Mouse (Mus musculus): ENCODE measurements around the gene Snd1.

DNA sequence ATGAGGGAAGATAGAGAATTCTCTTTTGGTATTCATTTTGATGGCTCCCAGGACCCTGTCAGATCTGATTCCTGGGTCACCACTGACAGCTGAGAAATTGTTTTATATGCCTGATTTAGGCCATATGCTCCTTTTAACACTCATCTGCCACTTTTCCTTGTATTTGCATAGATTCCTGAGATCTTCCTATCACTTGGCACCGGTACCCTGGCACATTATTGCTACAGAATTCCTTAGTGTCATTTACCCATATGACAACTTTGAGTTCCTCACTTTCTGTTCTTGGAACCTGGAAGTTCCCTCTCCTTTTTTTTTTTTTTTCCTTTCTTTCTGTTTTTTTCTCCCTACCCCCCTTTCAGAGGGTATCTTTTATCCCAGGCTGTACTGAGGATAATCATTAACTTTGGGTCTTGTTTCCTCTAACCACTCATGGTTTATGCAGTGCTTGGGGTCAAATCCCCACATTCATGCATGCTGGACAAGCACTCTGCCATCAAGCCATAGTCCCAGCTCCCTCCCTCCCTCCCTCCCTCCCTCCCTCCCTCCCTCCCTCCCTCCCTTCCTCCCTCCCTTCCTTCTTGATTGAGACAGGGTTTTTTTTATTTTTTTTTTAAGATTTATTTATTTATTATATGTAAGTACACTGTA is 13.4 kb downstream of the Snd1 start:
- TF ChIP-seq CTCF (IDR thresholded peaks at IDR 0.05; ENCODE audit: borderline replicate concordance, insufficient read depth, low read length) (no peak), POLR2A (IDR thresholded peaks at IDR 0.05; ENCODE audit: low read depth, low read length) (no peak)

All from embryonic fibroblast, embryonic 13.5 days (primary cell).